Mouse (Mus musculus): ENCODE data around the gene Rasd1.

DNA sequence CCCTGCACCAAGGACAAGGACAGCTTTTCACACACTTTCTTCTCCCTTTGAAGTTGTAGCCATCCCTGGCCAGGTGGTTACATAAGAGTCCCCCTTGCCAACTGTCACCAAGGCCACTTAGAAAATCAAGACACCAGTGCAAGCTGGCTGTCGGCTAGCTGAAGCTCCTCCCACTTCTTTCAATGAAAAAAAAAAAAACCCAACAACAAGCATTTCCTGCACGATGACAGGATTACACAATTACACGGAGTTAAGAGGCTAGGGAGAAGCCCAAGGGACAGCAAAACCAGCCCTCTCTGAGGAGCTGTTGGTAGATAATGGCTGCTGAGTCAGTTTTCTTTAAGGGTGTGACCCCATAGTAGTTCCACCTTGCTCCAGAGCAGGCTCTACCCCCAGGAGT, 23.4 kb downstream of the Rasd1 start:
- TF ChIP-seq EP300 (IDR thresholded peaks at IDR 0.05; ENCODE audit: insufficient read depth, low read depth, low read length) (no peak), POLR2A (IDR thresholded peaks at IDR 0.05; ENCODE audit: insufficient read depth, low read depth, low read length) (no peak)

All from heart, adult 2 months (tissue).